Mouse (Mus musculus): Measurements from ENCODE around the gene Rufy3. TPM values are rescaled to one million over a fixed set of nuclear protein-coding genes. Genes with fewer than 3 reads are reported as not detected.
A peak's percentile ranks its signal among the peaks of the same experiment; 100 is the strongest.
"Not testable (repeated sequence)": the region's sequence is repeated elsewhere in the genome, so short reads cannot be mapped to it uniquely, and the experiment has no call there.

Rufy3 gene
- polyA plus RNA-seq (2016; fragmentation: Nextera tagmentation; extraction: Ambion mirVana) = 7.5 and 7.9 TPM in 2 replicates

- H3K27me3 ChIP-seq (replicated peaks) = no peaks in the 10 kb centered on the region
- peaks cover 27% of the 10 kb centered on the region for H3K4me1 ChIP-seq
- under 1% methylated on average over 57 of the region's 71 CpGs for WGBS (ENCODE audit: insufficient replicate concordance)
- H3K27ac ChIP-seq = peak within 1 kb of the TSS; percentile 84
- no peaks in the 10 kb centered on the region for H3K9me3 ChIP-seq (replicated peaks)
- peak within 1 kb of the TSS; percentile 100 for H3K4me2 ChIP-seq
- H3K4me3 ChIP-seq = peak within 1 kb of the TSS; percentile 89
- no peaks in the 10 kb centered on the region for H3K36me3 ChIP-seq
- H3K9ac ChIP-seq = peak within 1 kb of the TSS; percentile 89
- ATAC-seq = peak; percentile 90
These were observed at the start of gene Rufy3 for GRCm38 (mm10) chr5:88564501-88565147. TSS of gene Rufy3 (plus strand) at chr5:88565040.

- H3K4me2 ChIP-seq = no peak overlapping the region
- H3K27me3 ChIP-seq (replicated peaks) = no peaks in the 10 kb centered on the region
- H3K4me1 ChIP-seq = no peaks in the 10 kb centered on the region
- no peak for ATAC-seq
- 5% methylated on average over 2 of the region's 2 CpGs for WGBS (ENCODE audit: insufficient replicate concordance)
- H3K27ac ChIP-seq = no peak overlapping the region
- no peaks in the 10 kb centered on the region for H3K36me3 ChIP-seq
- no peak overlapping the region for H3K4me3 ChIP-seq
- no peaks in the 10 kb centered on the region for H3K9me3 ChIP-seq (replicated peaks)
- no peak overlapping the region for H3K9ac ChIP-seq
These were observed 45.6 kb upstream of the Rufy3 start for GRCm38 (mm10) chr5:88519232-88519631.

- Histone ChIP-seq H3K9ac (no peak within 1 kb of the TSS), H3K27me3 (replicated peaks) (no peaks in the 10 kb centered on the region), H3K9me3 (replicated peaks) (no peaks in the 10 kb centered on the region), H3K36me3 (no peaks in the 10 kb centered on the region), H3K4me2 (no peak within 1 kb of the TSS), H3K4me1 (no peaks in the 10 kb centered on the region), H3K4me3 (no peak within 1 kb of the TSS), H3K27ac (no peak within 1 kb of the TSS)
- no peak for ATAC-seq
- 66% methylated on average over 3 of the region's 3 CpGs for WGBS (ENCODE audit: insufficient replicate concordance)
These were observed 37.2 kb upstream of the Rufy3 start, which contains the start of gene Jchain for GRCm38 (mm10) chr5:88527657-88528056. TSS of gene Jchain (minus strand) at chr5:88527891.

- 53% methylated on average over 1 of the region's 1 CpGs for WGBS (ENCODE audit: insufficient replicate concordance)
- H3K4me1 ChIP-seq = no peaks in the 10 kb centered on the region
- ATAC-seq = no peak
- no peaks in the 10 kb centered on the region for H3K36me3 ChIP-seq
- no peaks in the 10 kb centered on the region for H3K9me3 ChIP-seq (replicated peaks)
- no peak overlapping the region for H3K9ac ChIP-seq
- no peak overlapping the region for H3K4me2 ChIP-seq
- no peaks in the 10 kb centered on the region for H3K27me3 ChIP-seq (replicated peaks)
- H3K27ac ChIP-seq = no peak overlapping the region
- H3K4me3 ChIP-seq = no peak overlapping the region
These were observed 33.9 kb upstream of the Rufy3 start for GRCm38 (mm10) chr5:88530908-88531307.

- no peak overlapping the region for H3K27ac ChIP-seq
- H3K4me2 ChIP-seq = no peak overlapping the region
- H3K36me3 ChIP-seq = no peaks in the 10 kb centered on the region
- H3K9me3 ChIP-seq (replicated peaks) = no peaks in the 10 kb centered on the region
- H3K4me1 ChIP-seq = no peaks in the 10 kb centered on the region
- no peaks in the 10 kb centered on the region for H3K27me3 ChIP-seq (replicated peaks)
- H3K9ac ChIP-seq = no peak overlapping the region
- no peak for ATAC-seq
- H3K4me3 ChIP-seq = no peak overlapping the region
- WGBS (ENCODE audit: insufficient replicate concordance) = 70% methylated on average over 3 of the region's 3 CpGs
These were observed 30.1 kb upstream of the Rufy3 start for GRCm38 (mm10) chr5:88534697-88535096.

- H3K4me1 ChIP-seq = no peaks in the 10 kb centered on the region
- H3K27me3 ChIP-seq (replicated peaks) = no peaks in the 10 kb centered on the region
- H3K36me3 ChIP-seq = no peaks in the 10 kb centered on the region
- ATAC-seq = no peak
- H3K4me3 ChIP-seq = no peak overlapping the region
- H3K9ac ChIP-seq = no peak overlapping the region
- no peak overlapping the region for H3K27ac ChIP-seq
- no peak overlapping the region for H3K4me2 ChIP-seq
- H3K9me3 ChIP-seq (replicated peaks) = no peaks in the 10 kb centered on the region
These were observed 24.0 kb upstream of the Rufy3 start for GRCm38 (mm10) chr5:88540845-88541244.

- H3K27ac ChIP-seq = no peak overlapping the region
- H3K4me1 ChIP-seq = no peaks in the 10 kb centered on the region
- H3K4me3 ChIP-seq = no peak overlapping the region
- no peaks in the 10 kb centered on the region for H3K9me3 ChIP-seq (replicated peaks)
- no peaks in the 10 kb centered on the region for H3K27me3 ChIP-seq (replicated peaks)
- 48% methylated on average over 5 of the region's 5 CpGs for WGBS (ENCODE audit: insufficient replicate concordance)
- no peaks in the 10 kb centered on the region for H3K36me3 ChIP-seq
- no peak overlapping the region for H3K4me2 ChIP-seq
- H3K9ac ChIP-seq = no peak overlapping the region
- ATAC-seq = no peak
These were observed 22.1 kb upstream of the Rufy3 start for GRCm38 (mm10) chr5:88542651-88543282.

GRCm38 (mm10) chr5:88544411-88544810 lies 20.4 kb upstream of the Rufy3 start:
- not testable (repeated sequence) for ATAC-seq; H3K4me3 ChIP-seq; H3K9ac ChIP-seq; H3K9me3 ChIP-seq (replicated peaks); H3K36me3 ChIP-seq; H3K27ac ChIP-seq; H3K27me3 ChIP-seq (replicated peaks); H3K4me1 ChIP-seq; H3K4me2 ChIP-seq
- WGBS (ENCODE audit: insufficient replicate concordance) = 78% methylated on average over 1 of the region's 1 CpGs

- no peak overlapping the region for H3K9ac ChIP-seq
- WGBS (ENCODE audit: insufficient replicate concordance) = 71% methylated on average over 7 of the region's 7 CpGs
- H3K36me3 ChIP-seq = no peaks in the 10 kb centered on the region
- no peak overlapping the region for H3K27ac ChIP-seq
- H3K4me3 ChIP-seq = no peak overlapping the region
- H3K9me3 ChIP-seq (replicated peaks) = no peaks in the 10 kb centered on the region
- ATAC-seq = no peak
- no peak overlapping the region for H3K4me2 ChIP-seq
- no peaks in the 10 kb centered on the region for H3K27me3 ChIP-seq (replicated peaks)
- H3K4me1 ChIP-seq = no peaks in the 10 kb centered on the region
These were observed 19.3 kb upstream of the Rufy3 start for GRCm38 (mm10) chr5:88545536-88545935.

- H3K9ac ChIP-seq = peak overlapping the region; percentile 79
- WGBS (ENCODE audit: insufficient replicate concordance) = 2% methylated on average over 29 of the region's 29 CpGs
- peak overlapping the region; percentile 90 for H3K27ac ChIP-seq
- peaks cover 27% of the 10 kb centered on the region for H3K4me1 ChIP-seq
- H3K27me3 ChIP-seq (replicated peaks) = no peaks in the 10 kb centered on the region
- H3K9me3 ChIP-seq (replicated peaks) = no peaks in the 10 kb centered on the region
- H3K4me2 ChIP-seq = peak overlapping the region; percentile 91
- H3K36me3 ChIP-seq = peaks cover 10% of the 10 kb centered on the region
- H3K4me3 ChIP-seq = peak overlapping the region; percentile 92
- peak; percentile 67 for ATAC-seq
These were observed 11.4 kb upstream of the Rufy3 start for GRCm38 (mm10) chr5:88553271-88554085.

- Histone ChIP-seq H3K4me1 (peaks cover 27% of the 10 kb centered on the region), H3K27ac (peak within 1 kb of the TSS; percentile 90), H3K27me3 (replicated peaks) (no peaks in the 10 kb centered on the region), H3K4me3 (peak within 1 kb of the TSS; percentile 92), H3K4me2 (peak within 1 kb of the TSS; percentile 91), H3K36me3 (peaks cover 10% of the 10 kb centered on the region), H3K9ac (peak within 1 kb of the TSS; percentile 87), H3K9me3 (replicated peaks) (no peaks in the 10 kb centered on the region)
- WGBS (ENCODE audit: insufficient replicate concordance) = under 1% methylated on average over 76 of the region's 76 CpGs
- ATAC-seq = peak; percentile 95
These were observed 10.6 kb upstream of the Rufy3 start, which contains the start of gene Utp3 for GRCm38 (mm10) chr5:88554086-88554886. TSS of gene Utp3 (plus strand) at chr5:88554462.
